Mouse (Mus musculus): ENCODE results near the gene Gzmd. TPM values are rescaled to one million over a fixed set of nuclear protein-coding genes. Genes with fewer than 3 reads are reported as not detected.

Gzmd gene
- polyA plus RNA-seq (2017; shearing (Covaris generic)) = not detected

GRCm38 (mm10) chr14:56132508-56132907, at the start of gene Gzmd:
TSS of gene Gzmd (minus strand) at chr14:56132608.

GRCm38 (mm10) chr14:56174499-56174898, 42.1 kb upstream of the Gzmd start, which contains the start of gene Gzmn:
TSS of gene Gzmn (minus strand) at chr14:56174599.

GRCm38 (mm10) chr14:56159479-56159878, 27.1 kb upstream of the Gzmd start, which contains the start of gene Gzmg:
TSS of gene Gzmg (minus strand) at chr14:56159579.

GRCm38 (mm10) chr14:56120525-56120924, 11.9 kb downstream of the Gzmd start, which contains the start of gene Gzme:
TSS of gene Gzme (minus strand) at chr14:56120625.

GRCm38 (mm10) chr14:56102386-56102785, 30.0 kb downstream of the Gzmd start, which contains the start of gene Ctsg:
TSS of gene Ctsg (minus strand) at chr14:56102574.

GRCm38 (mm10) chr14:56085167-56085566, 47.2 kb downstream of the Gzmd start, which contains the start of gene Mcpt8:
TSS of gene Mcpt8 (minus strand) at chr14:56085273.

Other genes with a start within 250 kb of the Gzmd start
- gene Cbln3, start 248.2 kb downstream of the Gzmd start, polyA plus RNA-seq (2017; shearing (Covaris generic)) = under 1 TPM; 0.22 to 0.31 TPM
- gene Khnyn, start 247.7 kb downstream of the Gzmd start, polyA plus RNA-seq (2017; shearing (Covaris generic)) = 10 to 100 TPM; 26.8 to 67.7 TPM
- 10 to 100 TPM; 53.9 to 72.7 TPM for gene Sdr39u1, start 232.3 kb downstream of the Gzmd start, polyA plus RNA-seq (2017; shearing (Covaris generic))
- gene Cma1, start 187.9 kb downstream of the Gzmd start, polyA plus RNA-seq (2017; shearing (Covaris generic)) = not detected
- not detected for gene Cma2, start 181.6 kb downstream of the Gzmd start, polyA plus RNA-seq (2017; shearing (Covaris generic))
- under 1 TPM in 1 of 2 experiments, not detected in 1; 0.41 TPM for gene Mcpt1, start 114.6 kb downstream of the Gzmd start, polyA plus RNA-seq (2017; shearing (Covaris generic))
- not detected for gene Mcpt9, start 102.1 kb downstream of the Gzmd start, polyA plus RNA-seq (2017; shearing (Covaris generic))
- not detected for gene Mcpt2, start 90.6 kb downstream of the Gzmd start, polyA plus RNA-seq (2017; shearing (Covaris generic))
- gene Mcpt4, start 70.3 kb downstream of the Gzmd start, polyA plus RNA-seq (2017; shearing (Covaris generic)) = 1 to 10 TPM in 1 of 2 experiments, not detected in 1; 1.6 TPM
- gene Mcpt8, start 47.3 kb downstream of the Gzmd start, polyA plus RNA-seq (2017; shearing (Covaris generic)) = not detected
- not detected for gene Ctsg, start 30.0 kb downstream of the Gzmd start, polyA plus RNA-seq (2017; shearing (Covaris generic))
- not detected for gene Gzme, start 12.0 kb downstream of the Gzmd start, polyA plus RNA-seq (2017; shearing (Covaris generic))
- gene Gzmg, start 27.0 kb upstream of the Gzmd start, polyA plus RNA-seq (2017; shearing (Covaris generic)) = not detected
- gene Gzmn, start 42.0 kb upstream of the Gzmd start, polyA plus RNA-seq (2017; shearing (Covaris generic)) = not detected
- under 1 TPM in 1 of 2 experiments, not detected in 1; 0.51 TPM for gene Gzmf, start 78.8 kb upstream of the Gzmd start, polyA plus RNA-seq (2017; shearing (Covaris generic))
- gene Gzmc, start 102.0 kb upstream of the Gzmd start, polyA plus RNA-seq (2017; shearing (Covaris generic)) = 10 to 100 TPM in 1 of 2 experiments, 1 to 10 TPM in 1; 4.5 to 12.1 TPM
- gene Gzmb, start 129.7 kb upstream of the Gzmd start, polyA plus RNA-seq (2017; shearing (Covaris generic)) = 100 to 1,000 TPM in 1 of 2 experiments, 10 to 100 TPM in 1; 63.8 to 416 TPM
- gene Atp12a, start 232.5 kb upstream of the Gzmd start, polyA plus RNA-seq (2017; shearing (Covaris generic)) = under 1 TPM in 1 of 2 experiments, not detected in 1; 0.06 TPM